Mouse (Mus musculus) mouse trophoblast stem cell (cell line): ENCODE measurements around the gene Nup210.

Source experiments
- in situ Hi-C, 2 experiments: fragments of 300-500 bp; cut with MseI, MboI; formaldehyde crosslinking; loops; 2 replicates in 1 of 2; 3 replicates in 1 of 2; pipeline ENCODE4 v1.15.1; 2025

Gene Nup210

GRCm38 (mm10) chr6:91041287-91041686 lies 75.3 kb downstream of the Nup210 start:
- in situ Hi-C loops, result no loop called here

- in situ Hi-C loops, result no loop called here
Observed at GRCm38 (mm10) chr6:91028256-91028655, 88.4 kb downstream of the Nup210 start.

- in situ Hi-C loops, result no loop called here
Observed at GRCm38 (mm10) chr6:91020810-91021209, 95.8 kb downstream of the Nup210 start.

GRCm38 (mm10) chr6:91016600-91017230 lies 99.9 kb downstream of the Nup210 start:
- in situ Hi-C loops, result no loop called here

GRCm38 (mm10) chr6:91014198-91014958 lies 102.3 kb downstream of the Nup210 start:
- in situ Hi-C loops, result no loop called here

- in situ Hi-C loops, result no loop called here
Observed at GRCm38 (mm10) chr6:91012458-91012857, 104.2 kb downstream of the Nup210 start.

GRCm38 (mm10) chr6:91011568-91011967 lies 105.1 kb downstream of the Nup210 start:
- in situ Hi-C loops, result no loop called here

- in situ Hi-C loops, result no loop called here
Observed at GRCm38 (mm10) chr6:91008284-91008830, 108.3 kb downstream of the Nup210 start.

GRCm38 (mm10) chr6:91007207-91007606 lies 109.4 kb downstream of the Nup210 start:
- in situ Hi-C loops, result no loop called here

- in situ Hi-C loops, result no loop called here
Observed at GRCm38 (mm10) chr6:91004157-91004556, 112.5 kb downstream of the Nup210 start.

GRCm38 (mm10) chr6:91003310-91003995 lies 113.2 kb downstream of the Nup210 start:
- in situ Hi-C loops, result no loop called here

GRCm38 (mm10) chr6:91001566-91001965 lies 115.1 kb downstream of the Nup210 start:
- in situ Hi-C loops, result no loop called here

- in situ Hi-C loops, result no loop called here
Observed at GRCm38 (mm10) chr6:91000819-91001525, 115.7 kb downstream of the Nup210 start.

GRCm38 (mm10) chr6:90999176-90999575 lies 117.5 kb downstream of the Nup210 start:
- in situ Hi-C loops, result no loop called here

GRCm38 (mm10) chr6:90997025-90997424 lies 119.6 kb downstream of the Nup210 start:
- in situ Hi-C loops, result no loop called here

GRCm38 (mm10) chr6:90996181-90996580 lies 120.4 kb downstream of the Nup210 start:
- in situ Hi-C loops, result no loop called here

- in situ Hi-C loops, result no loop called here
Observed at GRCm38 (mm10) chr6:90988648-90989317, 127.8 kb downstream of the Nup210 start, which contains the start of gene Iqsec1. TSS of gene Iqsec1 (minus strand) at chr6:90988685.

- in situ Hi-C loops, result no loop called here
Observed at GRCm38 (mm10) chr6:90988299-90988625, 128.4 kb downstream of the Nup210 start.

- in situ Hi-C loops, result no loop called here
Observed at GRCm38 (mm10) chr6:90987561-90988298, 128.9 kb downstream of the Nup210 start.

- in situ Hi-C loops, result no loop called here
Observed at GRCm38 (mm10) chr6:90984101-90984500, 132.5 kb downstream of the Nup210 start.
